Mouse (Mus musculus): ENCODE measurements at regions not wholly inside any gene's neighbourhood (a gene's known extent, or its start where the extent isn't known, plus 50 kb on each side); places are given as distances from the start of the nearest gene placed in this dataset.

GRCm38 (mm10) chr3:18524011-18524410, 575.8 kb downstream of the Cypt12 start:
- TF ChIP-seq CTCF (IDR thresholded peaks at IDR 0.05; ENCODE audit: insufficient read depth, low read depth, low read length): no peak
- no peak for TF ChIP-seq POLR2A (IDR thresholded peaks at IDR 0.05; ENCODE audit: insufficient read depth, low read depth, low read length)

Data from olfactory bulb, adult 2 months (tissue).